Mouse (Mus musculus): ENCODE measurements at regions not wholly inside any gene's neighbourhood (a gene's known extent, or its start where the extent isn't known, plus 50 kb on each side); places are given as distances from the start of the nearest gene placed in this dataset.
"Not testable (repeated sequence)": the region's sequence is repeated elsewhere in the genome, so short reads cannot be mapped to it uniquely, and the experiment has no call there.

DNA sequence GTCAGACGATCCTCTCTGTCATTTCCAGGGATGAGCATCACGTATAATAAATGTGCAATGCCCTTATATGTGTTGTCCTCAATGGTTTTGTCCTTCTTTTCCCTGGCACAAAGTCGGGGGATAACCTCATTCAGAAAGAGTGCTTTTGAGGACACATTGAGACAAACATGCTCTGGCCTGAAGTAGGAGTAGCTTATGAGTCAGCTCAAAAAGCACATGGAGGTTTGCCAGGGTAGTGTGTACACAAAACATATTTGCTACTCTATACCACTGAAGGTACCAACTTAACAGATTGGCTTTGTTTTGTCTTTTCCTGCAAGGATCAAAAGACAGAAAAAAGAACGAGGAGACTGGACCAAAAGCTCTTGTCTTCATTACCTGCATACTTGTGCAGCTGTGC is 682.1 kb upstream of the Grid2 start:
- no peak for DNase-seq (ENCODE audit: extremely low spot score, low read depth, low spot score)

- peak; percentile 8 for DNase-seq (ENCODE audit: extremely low spot score, low read depth, low spot score)
These were observed 679.5 kb upstream of the Grid2 start for GRCm38 (mm10) chr6:62576200-62576599.

GRCm38 (mm10) chr6:62620543-62620942 is 635.1 kb upstream of the Grid2 start:
- no peak for DNase-seq (ENCODE audit: extremely low spot score, low read depth, low spot score)

- DNase-seq (ENCODE audit: extremely low spot score, low read depth, low spot score): not testable (repeated sequence)
These were observed 587.6 kb upstream of the Grid2 start for GRCm38 (mm10) chr6:62668123-62668522.

DNA sequence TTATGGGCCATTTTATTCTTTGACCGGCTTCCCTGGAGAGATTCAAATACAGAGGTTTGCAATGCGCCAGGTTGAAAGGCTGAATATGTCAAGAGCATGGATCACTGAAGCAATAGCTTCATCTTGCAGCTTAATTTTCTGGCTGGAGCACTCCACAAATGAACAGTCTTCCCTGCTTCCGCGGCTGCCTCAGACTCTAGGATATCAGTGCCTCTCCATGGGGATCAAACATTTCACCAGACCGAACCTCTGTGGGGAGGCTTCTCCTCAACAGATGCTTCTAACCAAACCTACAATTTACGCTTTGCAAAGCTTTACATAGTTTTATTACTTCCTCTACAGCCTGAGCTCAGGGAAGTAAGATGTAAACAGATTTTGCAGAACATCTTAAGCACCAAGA is 537.3 kb upstream of the Grid2 start:
- no peak for DNase-seq (ENCODE audit: extremely low spot score, low read depth, low spot score)

GRCm38 (mm10) chr6:62719541-62720155 is 536.0 kb upstream of the Grid2 start:
- DNase-seq (ENCODE audit: extremely low spot score, low read depth, low spot score): no peak
